Mouse (Mus musculus) brain, embryonic 14.5 days (tissue): Measurements from ENCODE around the gene Snd1. TPM values are rescaled to one million over a fixed set of nuclear protein-coding genes. Genes with fewer than 3 reads are reported as not detected.
A peak's percentile ranks its signal among the peaks of the same experiment; 100 is the strongest.

Experiments
- DNase-seq: peaks from one replicate; pipeline ENCODE4 v3.0.0-alpha.2; 2011; ENCODE audit warnings: low read depth
- CTCF ChIP-seq: fragments of 200-500 bp; IDR thresholded peaks from 2 replicates; pipeline ENCODE4 v1.5.1; 2012; ENCODE audit warnings: inconsistent platforms, mild to moderate bottlenecking, moderate library complexity, borderline replicate concordance; ENCODE audit not compliant: insufficient read depth, insufficient read length; ENCODE audit errors: extremely low read depth
- POLR2A ChIP-seq: fragments of 200-500 bp; IDR thresholded peaks from 2 replicates; pipeline ENCODE4 v1.6.1; 2012; ENCODE audit warnings: mild to moderate bottlenecking, inconsistent platforms, borderline replicate concordance; ENCODE audit not compliant: poor library complexity, insufficient read depth, insufficient read length, severe bottlenecking; ENCODE audit errors: extremely low read depth
- polyA plus RNA-seq: library from polyadenylated mRNA; depleted of rRNA; stranded (reverse); fragments of >200 nt; gene quantifications from 2 replicates; pipeline ENCODE4 v1.2.3, GENCODE M21; 2012

Snd1 gene
- polyA plus RNA-seq, 1 experiment: 73.1 TPM

GRCm38 (mm10) chr6:28819509-28820358 lies 344.8 kb downstream of the Snd1 start:
- peak; percentile 73 for DNase-seq
- TF ChIP-seq POLR2A (no peak), CTCF (no peak)

DNA sequence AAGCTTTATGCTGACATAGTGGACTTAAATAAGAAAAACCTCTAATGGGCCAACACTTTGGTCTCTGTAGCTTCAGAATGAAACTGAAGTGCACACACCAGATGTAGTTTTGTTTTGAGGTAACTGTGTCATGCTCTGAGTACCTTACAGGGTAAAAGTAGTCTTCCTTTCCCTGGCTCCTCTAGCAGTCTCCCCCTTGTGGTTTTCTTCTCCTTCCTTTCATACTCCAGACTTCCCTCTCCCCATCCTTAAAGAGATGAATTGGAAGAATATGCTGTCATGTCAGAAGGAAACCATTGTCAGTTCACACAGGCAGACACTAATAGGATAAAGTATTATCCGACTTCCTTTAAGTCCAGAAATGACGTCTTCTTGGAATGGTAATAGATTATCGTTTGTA lies 347.4 kb downstream of the Snd1 start:
- TF ChIP-seq CTCF: no peak
- no peak for DNase-seq

DNA sequence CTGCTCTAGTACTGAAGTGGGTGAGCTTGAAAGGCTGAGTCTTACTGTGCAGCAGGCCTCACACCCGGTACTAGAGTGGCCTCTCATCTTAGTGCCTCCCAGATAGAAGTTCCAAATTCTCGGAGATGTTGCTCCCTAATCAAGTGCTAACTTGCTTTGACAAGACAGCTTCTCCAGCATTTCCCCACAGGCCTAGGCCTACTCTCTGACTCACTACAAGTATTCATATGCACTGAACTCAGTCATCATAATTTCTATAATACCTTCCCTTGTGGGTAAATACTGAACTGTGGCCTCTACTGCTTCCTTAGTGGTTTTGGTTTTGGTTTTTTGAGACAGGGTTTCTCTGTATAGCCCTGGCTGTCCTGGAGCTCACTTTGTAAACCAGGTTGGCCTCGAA lies 348.4 kb downstream of the Snd1 start:
- no peak for DNase-seq
- no peak for TF ChIP-seq CTCF
- no peak for TF ChIP-seq POLR2A

GRCm38 (mm10) chr6:28823802-28824201 lies 348.9 kb downstream of the Snd1 start:
- no peak for TF ChIP-seq POLR2A
- no peak for TF ChIP-seq CTCF
- DNase-seq: no peak

- peak; percentile 56 for DNase-seq
- no peak for TF ChIP-seq CTCF
- TF ChIP-seq POLR2A: no peak
Measured at GRCm38 (mm10) chr6:28825894-28826293, 351.0 kb downstream of the Snd1 start.

- DNase-seq: peak; percentile 62
- TF ChIP-seq POLR2A (no peak), CTCF (peak; percentile 34; the same call in 1 of the 2 replicates)
Measured at GRCm38 (mm10) chr6:28826689-28827389, 351.9 kb downstream of the Snd1 start.

DNA sequence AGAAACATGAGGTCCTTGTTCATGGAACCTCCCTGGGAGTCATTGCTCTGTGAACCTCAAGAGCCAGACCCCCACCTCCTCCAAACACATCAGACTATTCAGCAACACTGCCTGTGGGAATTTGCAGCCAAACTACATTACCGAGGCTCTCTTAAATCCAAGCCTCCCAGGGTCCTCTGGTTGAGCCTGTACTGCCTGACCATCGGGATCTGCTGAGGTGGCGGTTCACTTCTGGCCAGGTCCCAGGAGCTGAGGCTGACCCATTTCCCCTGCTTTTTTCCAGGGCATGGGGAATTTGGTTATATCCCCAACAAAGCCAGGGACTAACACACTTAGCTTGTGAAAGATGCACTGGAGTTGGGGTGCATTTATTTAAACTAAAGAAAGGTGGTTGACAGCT lies 352.6 kb downstream of the Snd1 start:
- TF ChIP-seq POLR2A: no peak
- TF ChIP-seq CTCF: no peak
- DNase-seq: no peak

DNA sequence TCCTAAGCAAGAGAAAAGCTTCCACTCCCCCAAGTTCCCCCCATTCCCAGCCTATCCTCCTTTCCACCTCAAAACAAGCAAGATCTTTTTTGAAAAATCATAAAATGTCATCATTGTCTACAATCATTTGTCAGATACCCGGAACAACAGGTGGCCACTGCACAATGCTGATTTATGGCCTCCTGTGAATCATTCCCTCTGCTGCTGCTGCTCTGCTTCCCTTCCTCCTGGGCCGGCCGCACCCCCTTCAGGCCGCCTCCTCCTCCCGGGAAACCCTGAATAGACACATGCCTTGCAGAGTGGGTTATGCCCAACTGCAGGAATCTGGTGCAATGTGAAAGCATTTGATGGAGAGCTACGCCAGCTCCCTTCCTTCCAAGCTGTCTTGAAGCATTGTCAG lies 353.7 kb downstream of the Snd1 start:
- DNase-seq: peak; percentile 75
- TF ChIP-seq CTCF (no peak), POLR2A (no peak)

- no peak for TF ChIP-seq CTCF
- TF ChIP-seq POLR2A: no peak
- DNase-seq: no peak
Measured at GRCm38 (mm10) chr6:28830306-28830705, 355.4 kb downstream of the Snd1 start.

- TF ChIP-seq CTCF (no peak), POLR2A (no peak)
- peak; percentile 68 for DNase-seq
Measured at GRCm38 (mm10) chr6:28831011-28831853, 356.3 kb downstream of the Snd1 start, which contains the start of gene Lrrc4. Gene Lrrc4 (minus strand): TSS chr6:28831747.
